Mouse (Mus musculus): Measurements from ENCODE around the gene A130010J15Rik. TPM values are rescaled to one million over a fixed set of nuclear protein-coding genes. Genes with fewer than 3 reads are reported as not detected.

The A130010J15Rik gene
- polyA plus RNA-seq, 1 experiment: 9.3 TPM

DNA sequence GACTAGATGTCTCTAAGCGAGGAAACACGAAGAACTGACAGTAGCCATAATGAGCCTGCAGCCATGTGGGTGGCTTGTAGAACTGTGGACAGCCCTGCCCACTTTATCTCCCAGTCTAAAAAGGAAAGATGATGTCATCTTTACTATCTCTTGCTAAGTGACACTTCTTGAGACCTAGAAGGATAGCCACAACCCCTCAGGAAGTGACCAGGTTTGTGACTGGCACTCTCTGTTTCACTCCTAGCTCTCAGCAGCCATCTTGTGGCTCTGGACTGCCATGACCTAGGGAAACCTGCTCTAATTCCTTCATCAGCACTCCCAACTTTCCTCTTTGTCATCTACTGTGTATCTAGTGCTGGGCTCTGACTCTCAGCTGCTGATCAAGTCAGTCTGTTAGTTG is 30.5 kb downstream of the A130010J15Rik start:
- no peak for TF ChIP-seq EP300 (IDR thresholded peaks at IDR 0.05; ENCODE audit: insufficient read depth, low read depth, low read length)
- no peak for TF ChIP-seq CTCF (IDR thresholded peaks at IDR 0.05; ENCODE audit: low read depth, low read length)
- no peak for TF ChIP-seq POLR2A (IDR thresholded peaks at IDR 0.05; ENCODE audit: insufficient read depth, low read length)
- Histone ChIP-seq H3K36me3 (ENCODE audit: control insufficient read depth, insufficient read depth, low read length, poor library complexity, severe bottlenecking) (no peaks in the 10 kb centered on the region), H3K9ac (ENCODE audit: low read depth, poor library complexity, severe bottlenecking) (no peak overlapping the region), H3K9me3 (replicated peaks; ENCODE audit: control insufficient read depth, insufficient read depth, low read length, poor library complexity, severe bottlenecking) (no peaks in the 10 kb centered on the region), H3K4me1 (ENCODE audit: control insufficient read depth, insufficient read depth, low read length) (no peaks in the 10 kb centered on the region), H3K27me3 (ENCODE audit: control insufficient read depth, insufficient read depth, low read length, poor library complexity, severe bottlenecking) (no peaks in the 10 kb centered on the region; the same call in 1 of the 2 replicates), H3K4me3 (ENCODE audit: low read depth, low read length) (no peak overlapping the region), H3K27ac (ENCODE audit: insufficient read depth, low read length) (no peak overlapping the region)

DNA sequence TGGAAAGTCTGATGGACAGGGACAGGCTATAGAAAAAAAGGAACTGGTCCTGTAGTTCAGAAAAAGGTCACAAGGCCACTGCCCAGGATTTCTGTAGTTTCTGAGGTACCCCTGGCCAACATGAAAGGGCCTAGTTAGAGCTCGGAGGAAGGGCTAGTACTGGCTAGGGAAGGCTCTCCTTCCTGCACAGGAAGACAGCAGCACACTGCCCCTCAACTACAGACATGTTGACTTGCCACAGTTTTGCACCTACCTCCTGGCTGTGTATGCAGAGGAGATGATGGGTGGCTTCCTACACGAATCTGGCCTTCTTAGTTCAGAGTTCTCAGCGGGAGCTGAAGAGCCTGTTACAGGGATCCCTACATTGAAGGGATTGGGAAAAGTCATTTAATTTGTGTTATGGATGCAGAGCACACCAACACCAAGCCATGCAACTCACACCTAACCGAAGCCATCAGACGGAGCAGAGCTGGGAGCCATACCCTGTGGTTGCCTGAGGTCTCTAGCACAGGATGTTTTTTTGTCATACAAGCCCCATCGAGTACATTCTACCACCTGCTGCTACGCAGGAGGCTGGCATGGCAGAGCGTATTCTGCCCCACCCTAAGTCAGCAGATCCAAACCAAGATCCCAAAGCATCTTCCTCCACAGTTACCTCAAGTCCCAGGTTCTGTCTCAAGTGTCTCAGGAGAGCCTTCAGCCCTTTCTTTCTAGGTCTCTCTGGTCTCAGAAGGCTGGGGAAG is 33.0 kb downstream of the A130010J15Rik start:
- no peaks in the 10 kb centered on the region for H3K36me3 ChIP-seq (ENCODE audit: control insufficient read depth, insufficient read depth, low read length, poor library complexity, severe bottlenecking)
- H3K4me3 ChIP-seq (ENCODE audit: low read depth, low read length): no peak overlapping the region
- H3K27ac ChIP-seq (ENCODE audit: insufficient read depth, low read length): no peak overlapping the region
- H3K27me3 ChIP-seq (ENCODE audit: control insufficient read depth, insufficient read depth, low read length, poor library complexity, severe bottlenecking): no peaks in the 10 kb centered on the region; the same call in 1 of the 2 replicates
- TF ChIP-seq POLR2A (IDR thresholded peaks at IDR 0.05; ENCODE audit: insufficient read depth, low read length) (no peak), CTCF (IDR thresholded peaks at IDR 0.05; ENCODE audit: low read depth, low read length) (no peak)
- no peak overlapping the region for H3K9ac ChIP-seq (ENCODE audit: low read depth, poor library complexity, severe bottlenecking)
- no peaks in the 10 kb centered on the region for H3K9me3 ChIP-seq (replicated peaks; ENCODE audit: control insufficient read depth, insufficient read depth, low read length, poor library complexity, severe bottlenecking)
- no peaks in the 10 kb centered on the region for H3K4me1 ChIP-seq (ENCODE audit: control insufficient read depth, insufficient read depth, low read length)

DNA sequence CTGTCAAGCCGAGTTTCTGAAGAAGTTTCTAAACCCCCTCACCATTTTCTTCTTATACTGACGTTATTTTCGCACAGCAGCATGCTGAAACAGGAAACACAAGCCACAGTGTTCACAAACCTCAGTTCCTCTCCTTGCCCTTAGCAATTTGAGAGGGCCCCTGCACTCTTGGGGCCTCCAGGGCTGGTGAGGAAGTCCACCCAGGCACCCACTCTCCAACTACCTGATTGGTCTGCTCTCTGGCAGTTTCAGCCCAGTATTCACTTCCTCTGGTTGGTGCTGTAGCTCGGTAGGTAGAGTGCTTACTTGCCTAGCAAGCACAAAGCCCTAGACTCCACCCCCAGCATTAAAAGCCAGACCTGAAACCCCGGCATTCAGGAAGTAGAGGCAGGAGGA is 33.5 kb downstream of the A130010J15Rik start, which contains the start of gene Traf3ip3:
Gene Traf3ip3 (minus strand): TSS at position 321 of the 396 bp plus-strand sequence.
- H3K27me3 ChIP-seq (ENCODE audit: control insufficient read depth, insufficient read depth, low read length, poor library complexity, severe bottlenecking): no peaks in the 10 kb centered on the region; the same call in 1 of the 2 replicates
- H3K9ac ChIP-seq (ENCODE audit: low read depth, poor library complexity, severe bottlenecking): no peak within 1 kb of the TSS
- H3K9me3 ChIP-seq (replicated peaks; ENCODE audit: control insufficient read depth, insufficient read depth, low read length, poor library complexity, severe bottlenecking): no peaks in the 10 kb centered on the region
- H3K27ac ChIP-seq (ENCODE audit: insufficient read depth, low read length): no peak within 1 kb of the TSS
- no peaks in the 10 kb centered on the region for H3K36me3 ChIP-seq (ENCODE audit: control insufficient read depth, insufficient read depth, low read length, poor library complexity, severe bottlenecking)
- no peak for TF ChIP-seq POLR2A (IDR thresholded peaks at IDR 0.05; ENCODE audit: insufficient read depth, low read length)
- H3K4me1 ChIP-seq (ENCODE audit: control insufficient read depth, insufficient read depth, low read length): no peaks in the 10 kb centered on the region
- H3K4me3 ChIP-seq (ENCODE audit: low read depth, low read length): no peak within 1 kb of the TSS

DNA sequence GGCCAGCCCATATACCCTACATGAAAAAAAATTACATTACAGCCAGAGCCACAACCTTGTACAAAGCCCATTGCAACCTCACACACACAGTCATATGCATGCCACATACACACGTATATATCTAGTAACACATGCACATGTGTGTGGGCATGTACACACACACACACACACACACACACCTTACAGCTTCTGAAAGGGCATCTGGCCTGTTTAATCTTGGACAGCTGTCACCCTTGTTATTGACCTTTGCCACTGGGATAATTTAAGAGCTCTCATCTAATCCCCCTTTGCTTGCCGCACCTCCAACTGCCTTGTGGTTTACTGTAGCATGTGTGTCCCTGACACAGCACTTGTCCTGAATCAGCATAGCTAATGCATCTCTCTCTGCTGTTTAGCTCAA is 36.0 kb downstream of the A130010J15Rik start:
- Histone ChIP-seq H3K4me3 (ENCODE audit: low read depth, low read length) (no peak overlapping the region), H3K9ac (ENCODE audit: low read depth, poor library complexity, severe bottlenecking) (no peak overlapping the region), H3K9me3 (replicated peaks; ENCODE audit: control insufficient read depth, insufficient read depth, low read length, poor library complexity, severe bottlenecking) (no peaks in the 10 kb centered on the region), H3K4me1 (ENCODE audit: control insufficient read depth, insufficient read depth, low read length) (no peaks in the 10 kb centered on the region), H3K27me3 (ENCODE audit: control insufficient read depth, insufficient read depth, low read length, poor library complexity, severe bottlenecking) (no peaks in the 10 kb centered on the region), H3K36me3 (ENCODE audit: control insufficient read depth, insufficient read depth, low read length, poor library complexity, severe bottlenecking) (no peaks in the 10 kb centered on the region), H3K27ac (ENCODE audit: insufficient read depth, low read length) (no peak overlapping the region)
- TF ChIP-seq POLR2A (IDR thresholded peaks at IDR 0.05; ENCODE audit: insufficient read depth, low read length) (no peak), CTCF (IDR thresholded peaks at IDR 0.05; ENCODE audit: low read depth, low read length) (no peak)

DNA sequence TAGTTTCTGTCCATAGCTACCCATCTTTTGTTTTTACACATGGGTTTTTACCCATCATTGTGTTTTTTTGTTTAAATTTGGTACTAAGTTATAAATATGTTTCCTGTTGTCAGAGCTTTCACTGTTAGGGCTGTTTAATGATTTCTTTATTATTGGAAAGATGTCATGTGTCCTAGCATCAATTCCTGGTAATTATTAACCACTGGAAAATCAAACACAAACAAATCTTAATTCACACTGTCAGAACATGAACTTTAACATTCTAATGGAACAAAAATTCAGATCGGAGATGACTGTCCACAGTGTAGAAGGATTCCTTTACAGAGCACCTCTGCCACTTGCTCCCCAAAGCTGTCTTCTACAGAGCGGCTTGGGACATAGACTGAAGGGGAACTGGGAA is 37.6 kb downstream of the A130010J15Rik start:
- TF ChIP-seq POLR2A (IDR thresholded peaks at IDR 0.05; ENCODE audit: insufficient read depth, low read length) (no peak), CTCF (IDR thresholded peaks at IDR 0.05; ENCODE audit: low read depth, low read length) (no peak), EP300 (IDR thresholded peaks at IDR 0.05; ENCODE audit: insufficient read depth, low read depth, low read length) (no peak)
- no peak overlapping the region for H3K4me3 ChIP-seq (ENCODE audit: low read depth, low read length)
- no peaks in the 10 kb centered on the region for H3K36me3 ChIP-seq (ENCODE audit: control insufficient read depth, insufficient read depth, low read length, poor library complexity, severe bottlenecking)
- no peaks in the 10 kb centered on the region for H3K27me3 ChIP-seq (ENCODE audit: control insufficient read depth, insufficient read depth, low read length, poor library complexity, severe bottlenecking)
- H3K27ac ChIP-seq (ENCODE audit: insufficient read depth, low read length): no peak overlapping the region
- H3K4me1 ChIP-seq (ENCODE audit: control insufficient read depth, insufficient read depth, low read length): no peaks in the 10 kb centered on the region
- H3K9ac ChIP-seq (ENCODE audit: low read depth, poor library complexity, severe bottlenecking): no peak overlapping the region
- no peaks in the 10 kb centered on the region for H3K9me3 ChIP-seq (replicated peaks; ENCODE audit: control insufficient read depth, insufficient read depth, low read length, poor library complexity, severe bottlenecking)

DNA sequence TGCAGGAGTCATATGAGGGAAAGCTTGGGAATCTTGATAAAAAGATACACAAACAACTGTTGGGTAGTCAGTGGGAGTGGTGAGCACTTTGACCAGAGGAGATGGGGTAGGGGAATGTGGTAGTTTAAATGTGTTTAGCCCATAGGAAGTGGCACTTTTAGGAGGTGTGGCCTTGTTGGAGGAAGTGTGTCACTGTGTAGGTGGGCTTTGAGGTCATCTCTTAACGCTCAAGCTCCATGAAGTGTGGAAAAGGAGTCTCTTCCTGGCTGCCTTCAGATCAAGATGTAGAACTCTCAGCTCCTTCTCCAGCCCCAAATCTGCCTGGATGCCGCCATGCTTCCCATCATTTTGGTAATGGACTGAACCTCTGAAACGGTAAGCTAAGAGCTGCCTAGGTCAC is 39.7 kb downstream of the A130010J15Rik start, which contains the start of gene Lamb3:
Gene Lamb3 (plus strand): TSS at position 197 of the 400 bp plus-strand sequence.
- Histone ChIP-seq H3K4me3 (ENCODE audit: low read depth, low read length) (no peak within 1 kb of the TSS), H3K9ac (ENCODE audit: low read depth, poor library complexity, severe bottlenecking) (no peak within 1 kb of the TSS), H3K36me3 (ENCODE audit: control insufficient read depth, insufficient read depth, low read length, poor library complexity, severe bottlenecking) (no peaks in the 10 kb centered on the region), H3K27me3 (ENCODE audit: control insufficient read depth, insufficient read depth, low read length, poor library complexity, severe bottlenecking) (no peaks in the 10 kb centered on the region), H3K9me3 (replicated peaks; ENCODE audit: control insufficient read depth, insufficient read depth, low read length, poor library complexity, severe bottlenecking) (no peaks in the 10 kb centered on the region), H3K4me1 (ENCODE audit: control insufficient read depth, insufficient read depth, low read length) (no peaks in the 10 kb centered on the region), H3K27ac (ENCODE audit: insufficient read depth, low read length) (no peak within 1 kb of the TSS)
- TF ChIP-seq CTCF (IDR thresholded peaks at IDR 0.05; ENCODE audit: low read depth, low read length): no peak
- no peak for TF ChIP-seq POLR2A (IDR thresholded peaks at IDR 0.05; ENCODE audit: insufficient read depth, low read length)
- TF ChIP-seq EP300 (IDR thresholded peaks at IDR 0.05; ENCODE audit: insufficient read depth, low read depth, low read length): no peak
